Mouse (Mus musculus) cerebellum, postnatal 25 days (tissue): Measurements from ENCODE around the gene Nadk2.
A peak's percentile ranks its signal among the peaks of the same experiment; 100 is the strongest.

Source experiments
- DNase-seq, 2 experiments: peaks; one replicate each; pipeline ENCODE4 v3.0.0; 2021; ENCODE audit warnings: mixed read lengths in 2 of 2

The Nadk2 gene

DNA sequence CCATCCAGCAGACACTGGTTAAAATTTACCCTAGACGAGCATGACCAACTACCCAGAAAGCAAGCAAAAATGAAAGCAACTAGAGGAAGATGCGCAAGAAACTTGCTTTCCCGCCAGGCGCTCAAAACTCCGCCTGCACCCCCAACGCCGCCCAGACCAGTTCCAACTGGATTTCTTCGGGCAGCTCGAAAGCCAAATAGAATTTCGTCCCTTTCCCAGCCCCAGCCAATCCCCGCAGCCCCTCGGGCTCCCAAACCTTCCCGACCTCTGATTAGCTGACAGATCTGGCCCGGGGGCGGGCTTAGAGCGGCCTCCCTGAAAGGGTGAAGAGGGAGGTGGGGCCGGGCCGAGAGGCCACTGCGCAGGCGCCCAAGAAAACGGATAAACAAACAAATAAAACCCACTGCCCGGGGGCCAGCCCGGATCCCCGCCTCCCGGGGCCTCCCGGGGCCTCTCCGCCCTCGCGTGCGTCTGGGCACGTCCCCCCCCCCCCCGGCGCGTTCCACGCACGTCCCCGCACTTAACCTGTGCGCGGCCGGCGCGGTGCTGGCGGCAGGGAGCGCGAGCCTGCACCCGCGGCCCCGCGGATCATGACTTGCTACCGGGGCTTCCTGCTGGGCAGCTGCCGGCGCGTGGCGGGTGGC is at the start of gene Nadk2:
Gene Nadk2, plus strand, starts transcription at position 349 of the 644 bp plus-strand sequence.
- peak; percentile 98 for DNase-seq

DNA sequence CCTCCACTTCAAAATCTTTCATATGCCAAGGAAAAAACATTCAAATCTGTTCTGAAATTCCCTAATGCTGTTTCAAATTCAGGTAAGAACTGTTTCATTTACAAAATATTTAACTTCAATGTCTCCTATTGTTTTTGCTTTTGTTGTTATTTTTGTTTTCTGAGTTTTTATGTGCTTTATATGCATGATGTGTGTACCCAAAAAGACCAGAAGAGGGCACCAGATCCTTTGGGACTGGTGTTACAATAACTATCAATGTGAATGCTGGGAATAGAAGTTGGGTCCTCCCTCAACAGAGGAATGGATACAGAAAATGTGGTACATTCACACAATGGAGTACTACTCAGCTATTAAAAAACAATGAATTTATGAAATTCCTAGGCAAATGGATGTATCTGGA is 15.4 kb upstream of the Nadk2 start:
- no peak for DNase-seq

DNA sequence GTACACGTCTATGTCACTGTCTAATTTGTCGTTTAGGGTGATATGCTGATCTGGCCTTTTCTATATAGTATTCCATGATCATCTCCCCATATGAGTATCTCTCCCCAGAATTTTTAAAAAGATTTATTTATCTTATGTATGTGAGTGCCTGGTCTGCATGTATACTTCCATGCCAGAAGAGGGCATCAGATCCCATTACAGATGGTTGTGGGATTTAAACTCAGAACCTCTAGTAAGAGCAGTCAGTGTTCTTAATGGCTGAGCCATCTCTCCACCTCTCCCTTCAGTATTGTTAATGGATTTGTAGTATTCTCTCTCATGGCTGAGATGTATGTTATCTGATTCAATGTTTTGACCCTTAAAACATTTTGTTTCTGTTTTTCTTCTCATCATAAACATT is 11.2 kb upstream of the Nadk2 start:
- no peak for DNase-seq

DNA sequence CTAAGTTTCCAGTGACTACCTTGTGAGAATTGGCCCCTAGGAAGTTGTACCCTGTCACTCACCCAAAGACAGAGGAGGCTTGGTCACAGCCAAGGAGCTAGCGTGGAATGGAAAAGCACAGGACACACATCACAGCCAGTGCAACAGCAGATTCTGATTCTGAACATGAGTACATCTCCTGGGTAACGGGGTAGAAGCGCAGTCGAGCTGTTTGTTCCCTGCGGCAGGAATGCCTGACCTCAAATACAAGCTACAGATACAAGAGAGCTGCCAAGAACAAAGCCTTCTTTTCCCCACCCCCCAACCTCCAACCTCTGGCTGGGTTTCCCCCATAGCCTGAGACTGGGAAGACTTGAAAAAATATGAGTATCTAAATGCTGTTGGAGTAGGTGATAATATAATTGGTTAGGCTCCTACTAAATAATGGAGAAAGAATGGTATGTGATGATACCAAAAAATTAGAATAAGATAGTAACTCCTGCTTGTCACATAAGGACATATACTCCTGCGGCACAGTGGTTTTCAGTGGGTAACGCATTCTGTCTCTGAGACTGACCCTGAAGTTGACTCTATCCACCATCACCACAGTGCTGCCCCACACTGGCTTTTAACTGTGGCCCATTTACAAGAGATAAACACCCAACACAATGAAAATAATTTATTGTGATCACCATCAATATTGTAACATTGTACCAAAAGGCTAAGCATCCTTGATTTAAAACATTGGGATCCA is 9.7 kb upstream of the Nadk2 start:
- no peak for DNase-seq

DNA sequence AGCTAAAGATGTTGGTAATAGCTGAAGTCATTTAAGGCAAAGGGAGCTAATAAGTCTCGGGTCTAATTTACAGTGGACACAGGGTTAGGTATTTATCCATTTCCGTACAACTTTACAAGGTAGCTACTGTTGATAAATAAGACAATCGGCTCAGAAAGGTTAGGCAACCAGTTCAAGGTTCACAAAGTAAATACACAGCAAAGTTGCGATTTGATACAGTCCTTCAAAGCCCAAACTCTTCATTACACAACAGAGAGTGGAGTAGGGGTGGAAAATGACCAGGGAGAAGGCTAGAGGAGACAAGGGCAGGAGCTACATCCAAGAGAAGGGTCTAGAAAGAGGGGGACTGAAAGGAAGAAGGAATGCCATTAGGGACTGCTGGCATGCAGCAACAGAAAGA is 2.2 kb upstream of the Nadk2 start:
- no peak for DNase-seq

DNA sequence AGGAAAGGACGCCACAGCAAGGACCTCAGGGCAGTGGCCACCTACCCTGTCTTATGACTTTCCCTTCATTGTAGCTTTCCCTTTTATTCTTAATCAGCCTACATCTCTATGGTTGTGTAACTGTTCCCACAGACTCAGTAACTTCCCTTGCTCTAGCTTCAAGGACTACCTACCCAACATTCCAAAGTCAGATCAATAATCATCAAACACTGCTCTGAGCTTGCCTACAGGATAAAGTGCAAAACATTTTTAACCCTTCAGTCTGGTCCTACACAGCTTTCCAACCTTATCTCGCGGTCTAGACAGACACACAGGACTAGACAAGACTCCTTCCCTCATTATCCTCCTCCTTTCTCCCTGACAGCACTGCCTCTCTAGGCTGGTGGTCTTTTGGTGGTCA is 707 bp upstream of the Nadk2 start:
- DNase-seq: no peak

DNA sequence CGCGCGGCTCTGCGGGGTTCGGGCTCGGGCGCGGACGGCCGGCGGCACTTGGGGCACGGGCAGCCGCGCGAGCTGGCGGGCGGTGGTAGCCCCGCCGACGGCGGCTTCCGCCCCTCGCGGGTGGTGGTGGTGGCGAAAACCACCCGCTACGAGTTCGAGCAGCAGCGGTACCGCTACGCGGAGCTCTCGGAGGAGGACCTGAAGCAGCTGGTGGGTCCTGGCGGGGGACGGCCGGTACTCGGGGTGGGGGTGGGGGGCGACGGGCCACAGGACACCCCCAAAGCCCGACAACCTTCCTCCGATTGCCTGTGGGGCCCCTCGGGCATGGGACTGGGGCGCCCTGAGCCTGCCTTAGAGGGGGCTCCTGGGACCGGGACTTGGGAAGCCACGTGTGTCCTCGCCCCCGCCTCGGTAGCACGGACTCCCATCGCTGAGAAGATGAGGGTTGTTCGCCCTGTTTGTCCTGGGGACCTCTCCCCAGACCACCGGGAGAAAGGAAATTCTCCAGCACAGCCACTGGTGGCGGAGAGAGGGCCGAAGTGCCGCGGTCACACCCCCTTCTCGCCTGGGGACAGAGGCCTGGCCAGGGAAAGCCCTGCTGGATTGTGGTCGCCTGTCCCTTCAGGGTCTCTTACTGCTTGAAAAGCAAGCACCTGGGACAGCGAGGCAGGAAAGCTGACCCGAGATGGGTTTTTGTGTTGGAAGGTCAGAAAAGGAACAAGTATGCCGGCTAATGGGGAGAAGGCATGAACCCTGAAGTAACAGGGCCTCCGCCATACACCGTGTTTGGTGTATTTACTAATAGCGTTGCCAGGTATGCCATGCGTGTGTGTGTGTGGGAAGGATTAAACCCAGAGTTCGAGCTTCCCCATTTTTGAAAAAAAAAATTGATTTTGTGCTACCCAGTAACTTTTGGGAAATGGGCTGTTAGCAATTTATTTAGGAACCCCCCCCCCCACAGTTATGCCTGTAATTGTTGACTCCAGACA is 790 bp downstream of the Nadk2 start:
- DNase-seq: peak in 1 of 2 experiments; percentile 60

DNA sequence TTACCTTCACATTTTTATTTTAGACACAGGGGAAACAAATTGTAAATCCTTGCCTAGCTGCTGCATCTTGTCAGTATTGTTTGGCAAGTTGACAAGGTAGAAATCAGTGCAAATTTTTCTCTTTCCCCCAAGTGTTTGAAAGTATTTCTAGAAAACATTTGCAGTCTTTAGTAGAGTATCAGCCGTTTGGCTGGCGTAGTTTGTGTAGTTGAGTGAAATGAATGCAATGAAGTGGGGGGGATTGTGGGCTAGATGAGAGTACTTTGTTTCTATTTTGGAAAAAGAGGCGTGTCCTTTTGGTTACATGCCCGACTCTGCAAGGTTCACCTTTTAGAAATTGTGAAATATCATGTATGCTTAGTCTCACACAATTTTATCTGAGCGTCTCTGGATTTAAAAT is 1.6 kb downstream of the Nadk2 start:
- DNase-seq: no peak

DNA sequence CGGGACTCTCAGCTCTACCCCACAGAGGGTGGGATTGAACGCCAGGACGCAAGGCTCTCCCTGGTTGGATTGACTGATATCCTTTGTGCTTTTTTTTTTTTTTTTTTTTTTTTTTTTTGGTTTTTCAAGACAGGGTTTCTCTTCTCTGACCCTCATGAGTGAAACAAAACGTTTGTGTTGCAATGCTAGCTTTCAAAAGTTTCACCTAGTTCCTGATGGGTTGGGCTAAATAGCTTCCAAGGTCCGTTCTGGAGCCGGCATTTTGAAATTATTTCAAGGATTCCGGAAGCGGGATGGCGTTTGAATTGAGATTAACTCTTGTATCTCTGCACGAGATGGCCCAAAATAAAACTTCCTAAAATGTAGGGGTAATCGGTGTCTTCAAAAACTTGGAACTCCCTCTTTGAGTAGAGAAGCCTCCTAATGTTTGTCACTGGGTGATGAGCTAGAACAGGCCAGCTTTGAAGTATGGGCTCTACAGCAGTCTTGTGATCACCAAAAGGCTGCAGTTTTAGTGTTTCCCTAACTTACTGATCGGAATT is 2.1 kb downstream of the Nadk2 start:
- DNase-seq: no peak

DNA sequence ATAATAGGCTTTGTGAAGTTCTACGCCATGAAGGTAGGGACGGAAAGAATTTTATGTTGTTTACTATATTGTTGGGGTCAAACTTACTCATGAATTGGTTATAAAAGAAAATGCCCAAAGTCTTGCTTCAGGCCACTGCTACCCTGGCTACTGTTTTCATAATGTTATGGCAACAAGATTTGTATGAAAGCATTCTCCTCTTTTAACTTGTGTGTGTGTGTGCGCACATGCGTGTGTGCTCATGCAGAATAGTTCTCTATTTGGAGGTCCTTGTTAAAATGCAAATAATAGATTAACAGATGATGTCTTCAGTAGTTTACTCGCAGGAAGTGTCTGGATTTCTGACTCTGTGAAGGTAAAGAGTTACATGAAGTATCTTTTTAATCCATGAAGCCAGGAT is 2.6 kb downstream of the Nadk2 start:
- no peak for DNase-seq

DNA sequence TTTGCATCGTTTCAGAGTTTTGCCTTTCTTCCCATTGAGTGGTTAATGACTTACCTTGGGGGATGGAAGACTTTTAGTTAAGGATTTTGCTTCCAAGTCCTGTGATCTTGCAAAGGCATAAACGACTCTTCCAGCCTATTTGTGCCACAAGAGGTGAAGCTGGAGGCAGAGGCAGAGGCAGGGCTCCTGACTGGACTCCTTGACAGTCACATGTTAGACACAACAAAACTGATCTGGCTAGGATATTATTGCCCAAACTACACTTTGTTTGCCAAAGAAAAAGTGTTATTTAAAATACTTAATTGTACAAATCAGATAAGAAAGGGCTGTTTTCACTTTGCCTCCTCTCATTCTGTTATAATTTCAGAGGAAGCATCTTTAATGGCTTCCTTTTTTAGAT is 3.1 kb downstream of the Nadk2 start:
- DNase-seq: no peak

DNA sequence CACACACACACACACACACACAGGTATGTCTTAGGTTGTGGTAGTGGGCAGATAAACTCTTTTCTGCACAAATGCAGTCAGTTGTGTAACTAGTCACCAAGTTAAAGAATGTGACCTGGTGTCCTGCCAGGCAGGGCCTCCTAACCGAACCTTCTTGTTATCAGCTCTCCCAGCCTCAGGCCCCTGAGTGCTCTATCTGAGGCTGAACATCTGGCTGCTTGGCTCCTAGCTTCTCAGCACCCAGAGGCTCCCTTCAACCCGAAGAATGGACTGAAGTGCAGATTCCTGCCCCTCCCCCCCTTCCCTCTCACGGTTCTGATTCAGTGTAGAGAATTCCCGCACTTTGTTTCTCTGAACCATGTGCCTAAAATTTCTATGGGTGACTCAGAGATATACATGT is 3.6 kb downstream of the Nadk2 start:
- DNase-seq: no peak

DNA sequence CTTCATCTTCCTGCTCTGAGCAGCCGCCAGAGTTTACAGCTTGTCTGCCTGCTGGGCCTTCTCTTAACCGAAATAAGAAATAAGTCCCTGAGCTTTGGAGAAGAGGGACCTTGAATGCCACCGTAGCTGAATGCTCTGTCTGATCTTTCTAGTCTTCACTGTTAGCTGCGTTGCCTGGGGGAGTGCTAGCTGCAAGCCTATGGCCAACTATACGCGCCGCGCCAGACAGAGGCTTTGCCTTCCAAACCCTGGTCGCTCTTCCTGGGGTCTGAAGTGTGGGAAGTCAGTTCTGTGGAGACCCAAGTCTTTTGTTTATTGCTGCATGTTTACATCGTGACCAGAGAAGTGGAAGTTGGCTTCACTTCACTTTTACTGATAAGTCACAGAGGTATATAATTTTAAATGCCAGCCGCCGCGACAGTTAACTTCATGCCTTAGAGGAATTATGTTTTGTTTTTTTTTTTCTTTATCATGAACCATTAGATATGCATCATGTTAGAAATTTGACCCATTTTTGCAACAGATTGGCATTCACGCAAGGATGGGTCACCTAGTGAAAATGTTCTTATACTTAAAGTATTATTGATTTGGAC is 4.6 kb downstream of the Nadk2 start:
- no peak for DNase-seq

DNA sequence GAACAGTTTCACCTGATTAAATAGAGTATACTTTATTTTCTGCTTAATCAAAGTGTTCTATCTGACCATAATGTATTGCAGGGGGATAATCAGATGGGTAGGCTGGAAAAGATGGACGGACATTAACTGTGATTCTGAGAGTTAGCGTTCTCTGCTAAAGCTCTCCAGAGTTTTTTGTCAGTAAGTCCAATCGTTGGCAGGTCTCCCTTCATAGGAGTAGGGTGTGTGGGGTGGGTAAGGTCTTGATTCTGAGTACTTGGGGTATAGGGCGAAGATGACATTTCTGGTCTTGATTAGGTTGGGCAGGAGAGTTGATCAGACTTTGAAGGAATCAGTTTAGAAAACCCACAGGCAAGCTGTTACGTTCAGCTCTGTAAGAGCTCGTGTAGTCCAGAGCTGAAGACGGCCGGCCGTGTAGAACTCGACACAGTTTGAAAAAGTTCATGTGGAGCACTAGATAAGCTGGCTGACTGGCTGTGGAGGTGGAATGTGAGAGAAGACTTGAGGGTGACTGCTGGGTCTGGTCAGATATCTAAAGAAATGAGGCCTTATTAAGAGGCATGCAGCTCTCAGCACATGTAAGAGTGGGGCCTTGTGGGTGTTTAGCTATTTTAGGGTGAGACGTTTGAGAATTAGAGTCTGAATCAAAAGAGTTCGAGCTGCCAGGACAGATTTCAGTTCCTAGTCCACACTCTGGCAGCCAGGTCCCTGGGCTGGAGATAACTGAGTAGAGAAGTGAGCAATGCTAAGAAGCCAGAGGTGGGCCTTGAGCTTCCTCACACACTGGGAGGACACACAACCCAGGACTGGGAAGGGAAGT is 7.6 kb downstream of the Nadk2 start:
- DNase-seq: no peak

DNA sequence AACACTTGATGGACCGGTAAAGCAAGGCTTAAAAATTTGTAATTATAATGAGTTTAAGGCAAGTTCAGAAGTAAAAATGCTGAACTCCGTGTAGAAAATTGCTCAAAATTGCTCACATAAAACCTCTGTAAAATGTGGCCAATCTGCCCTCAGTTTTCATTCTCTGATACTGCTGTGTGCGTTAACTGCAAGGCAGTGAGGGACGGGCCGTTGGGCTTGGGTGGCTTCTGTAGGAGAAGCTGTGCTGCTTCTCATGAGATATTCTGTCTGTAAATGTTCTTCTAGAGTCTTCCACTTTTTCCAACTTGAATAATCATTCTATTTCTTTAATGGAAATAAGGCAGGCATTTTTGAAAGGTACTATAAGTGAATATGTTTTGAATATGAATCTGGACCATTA is 8.6 kb downstream of the Nadk2 start:
- no peak for DNase-seq

DNA sequence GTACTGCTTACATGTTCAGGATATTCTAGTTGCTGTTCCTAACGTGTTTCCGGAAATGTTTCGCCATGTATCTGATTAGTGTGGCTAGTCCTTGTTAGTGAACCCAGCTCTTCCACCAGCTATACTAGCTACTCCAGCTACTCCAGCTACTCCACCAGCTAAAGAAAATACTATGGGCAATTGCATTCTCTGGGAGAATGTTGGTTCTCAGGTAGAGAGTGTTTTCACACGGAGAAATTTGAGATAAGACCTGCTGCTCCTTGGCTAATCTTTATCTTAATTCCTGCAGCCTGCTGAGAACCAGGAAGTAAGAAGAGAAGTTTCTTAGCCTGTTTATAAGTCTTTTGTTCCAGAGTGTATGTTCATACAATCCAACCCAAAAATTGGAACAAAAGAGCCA is 9.1 kb downstream of the Nadk2 start:
- no peak for DNase-seq

DNA sequence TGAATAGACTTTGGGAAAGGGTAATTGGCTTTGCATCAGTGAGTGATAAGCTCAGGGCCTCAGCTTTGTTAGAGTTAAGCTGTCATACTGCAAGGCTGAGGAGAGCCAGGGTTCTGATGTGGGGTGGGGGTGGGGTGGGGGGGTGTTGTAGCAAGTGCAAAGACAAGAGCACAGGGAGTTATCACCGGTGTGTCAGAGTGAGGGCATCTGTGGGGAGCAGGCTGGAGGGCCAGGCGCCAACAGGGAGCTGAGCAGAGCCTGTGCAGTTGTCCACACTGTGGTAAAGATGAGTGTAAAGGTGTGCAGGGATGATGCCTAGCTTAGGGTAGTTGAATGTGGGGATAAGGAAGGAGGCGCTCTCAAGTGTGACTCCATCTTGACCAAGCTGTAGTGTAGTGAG is 10.2 kb downstream of the Nadk2 start:
- no peak for DNase-seq

DNA sequence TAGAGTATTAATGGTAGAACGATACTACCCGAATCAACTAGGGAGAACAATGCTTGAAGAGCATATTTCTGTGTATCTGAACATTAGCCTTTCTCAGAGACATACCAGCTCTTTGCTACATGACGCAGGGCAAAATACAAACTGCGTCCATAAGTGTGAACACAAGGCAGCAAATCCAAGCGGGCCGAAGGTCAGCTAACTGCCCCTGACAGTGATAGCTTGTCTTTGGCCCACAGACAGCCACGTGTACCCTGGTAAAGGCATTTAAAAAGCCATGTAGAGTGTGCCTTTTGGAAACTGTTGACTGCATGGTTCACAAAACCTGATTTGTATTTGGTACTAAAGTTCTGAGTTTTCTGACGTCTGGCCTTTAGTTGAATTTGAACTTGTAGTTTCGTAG is 11.7 kb downstream of the Nadk2 start:
- no peak for DNase-seq

DNA sequence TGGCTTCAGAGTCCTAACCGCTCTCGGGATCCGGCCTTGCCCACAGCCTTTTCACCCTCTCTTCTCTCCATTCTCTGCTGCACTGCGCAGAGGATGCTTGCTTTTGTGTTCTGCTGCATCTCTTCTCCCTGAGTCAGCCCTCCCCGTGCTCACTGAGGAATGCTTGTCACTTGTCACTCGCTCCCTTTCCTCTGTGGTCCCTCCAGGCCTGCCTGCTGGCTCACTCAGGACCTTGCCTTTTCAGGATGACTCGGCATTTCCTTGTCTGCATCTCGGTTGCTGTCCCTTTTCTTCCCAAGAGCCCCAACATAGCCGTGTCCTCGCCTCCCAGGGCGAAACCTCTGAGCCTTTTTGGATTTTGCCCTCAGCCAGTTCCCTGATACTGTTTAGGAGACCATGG is 15.8 kb downstream of the Nadk2 start:
- DNase-seq: no peak

DNA sequence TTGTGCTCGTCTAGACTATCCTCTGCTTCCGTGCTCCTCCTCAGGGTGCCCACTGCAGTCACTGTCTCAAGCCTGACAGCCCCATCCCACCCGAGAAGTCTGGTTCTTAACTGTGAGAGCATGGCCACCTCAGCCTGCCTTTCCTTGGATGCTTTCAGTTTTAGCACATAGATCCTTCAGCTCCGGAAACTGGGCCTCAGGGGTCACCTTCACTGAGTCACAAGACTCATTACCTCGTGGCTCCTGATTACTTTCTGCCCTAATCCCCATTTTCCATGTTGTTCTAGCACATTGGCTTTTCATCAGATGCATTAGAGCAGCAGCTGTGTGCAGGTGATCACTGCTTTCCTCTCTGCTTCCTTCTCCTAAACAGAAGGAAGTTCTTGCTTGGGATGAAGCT is 16.4 kb downstream of the Nadk2 start:
- DNase-seq: no peak

DNA sequence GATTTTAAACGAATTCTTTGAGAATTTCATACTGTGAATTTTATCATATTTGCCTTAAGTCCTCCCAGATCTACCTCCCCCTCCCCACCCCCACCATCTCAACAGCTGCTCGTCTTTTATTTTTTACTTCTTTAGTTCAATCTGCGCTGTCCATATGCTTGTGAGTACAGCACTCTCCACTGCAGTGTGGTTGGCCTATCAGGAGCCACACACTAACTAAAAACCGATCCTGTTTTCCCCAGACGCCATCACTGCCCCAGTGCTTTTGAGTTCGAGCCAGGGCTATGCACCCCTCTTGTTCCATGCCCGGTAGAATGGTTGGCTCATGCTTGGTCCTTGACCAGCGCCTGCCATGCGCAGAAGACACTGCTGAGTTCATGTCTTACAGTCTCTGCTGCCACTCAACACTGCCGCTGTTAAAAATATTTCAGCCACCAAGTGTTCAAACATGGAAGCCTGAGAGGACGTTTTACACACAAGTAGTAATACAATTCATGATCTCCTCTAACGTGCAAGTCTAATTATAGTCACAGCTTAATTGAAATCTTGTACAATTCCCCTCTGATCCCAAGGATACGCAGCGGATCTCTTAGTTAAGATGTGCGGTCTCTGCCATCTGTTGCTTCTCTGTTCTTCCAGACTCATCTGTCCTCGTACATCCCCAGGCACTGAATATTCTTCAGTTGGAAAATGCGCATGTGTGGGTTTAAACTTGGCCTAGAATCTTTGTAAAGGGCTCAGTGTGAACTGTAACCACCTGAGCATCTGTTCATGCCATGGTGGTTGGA is 17.0 kb downstream of the Nadk2 start:
- DNase-seq: no peak
